Mouse (Mus musculus): Measurements from ENCODE around the gene Usp24. TPM values are rescaled to one million over a fixed set of nuclear protein-coding genes. Genes with fewer than 3 reads are reported as not detected.

Gene Usp24
- 28.4 TPM for polyA plus RNA-seq (2021)

GRCm38 (mm10) chr4:106315921-106316350, at the start of gene Usp24:
TSS of gene Usp24 (plus strand) at chr4:106316213.
- ATAC-seq (peak; percentile 76), DNase-seq (ENCODE audit: low read depth, low spot score) (no peak)
- no peaks in the 10 kb centered on the region for H3K27me3 ChIP-seq
- no peak for TF ChIP-seq CTCF (IDR thresholded peaks at IDR 0.05)
- in situ Hi-C loops (cut with MboI; ENCODE audit: low pct_unique_long_range_greater_than_20kb): loop anchor here (10.0 kb wide), 1 partner anchor 61 kb away; no protein-coding TSS in a partner anchor
- POLR2A ChIA-PET: no interaction called here
- CTCF ChIA-PET: no interaction called here

- no peaks in the 10 kb centered on the region for H3K27me3 ChIP-seq
- in situ Hi-C loops (cut with MboI; ENCODE audit: low pct_unique_long_range_greater_than_20kb): no loop called here
- ChIA-PET CTCF (no interaction called here), POLR2A (no interaction called here)
- DNase-seq (ENCODE audit: low read depth, low spot score) (no peak), ATAC-seq (no peak)
- TF ChIP-seq CTCF (IDR thresholded peaks at IDR 0.05): no peak
These were observed 39.1 kb upstream of the Usp24 start for GRCm38 (mm10) chr4:106276937-106277336.

GRCm38 (mm10) chr4:106279177-106279576, 36.8 kb upstream of the Usp24 start:
- CTCF ChIA-PET: no interaction called here
- H3K27me3 ChIP-seq: no peaks in the 10 kb centered on the region
- TF ChIP-seq CTCF (IDR thresholded peaks at IDR 0.05): no peak
- POLR2A ChIA-PET: no interaction called here
- in situ Hi-C loops (cut with MboI; ENCODE audit: low pct_unique_long_range_greater_than_20kb): no loop called here
- DNase-seq (ENCODE audit: low read depth, low spot score) (no peak), ATAC-seq (no peak)

GRCm38 (mm10) chr4:106281128-106281491, 34.9 kb upstream of the Usp24 start:
- ChIA-PET CTCF (no interaction called here), POLR2A (no interaction called here)
- ATAC-seq: no peak
- no peak for DNase-seq (ENCODE audit: low read depth, low spot score)
- in situ Hi-C loops (cut with MboI; ENCODE audit: low pct_unique_long_range_greater_than_20kb): no loop called here
- H3K27me3 ChIP-seq: no peaks in the 10 kb centered on the region
- TF ChIP-seq CTCF (IDR thresholded peaks at IDR 0.05): no peak

GRCm38 (mm10) chr4:106281492-106282122, 34.4 kb upstream of the Usp24 start:
- ChIA-PET CTCF (no interaction called here), POLR2A (no interaction called here)
- ATAC-seq (no peak), DNase-seq (ENCODE audit: low read depth, low spot score) (no peak)
- in situ Hi-C loops (cut with MboI; ENCODE audit: low pct_unique_long_range_greater_than_20kb): no loop called here
- H3K27me3 ChIP-seq: no peaks in the 10 kb centered on the region
- TF ChIP-seq CTCF (IDR thresholded peaks at IDR 0.05): no peak

- ATAC-seq: no peak
- in situ Hi-C loops (cut with MboI; ENCODE audit: low pct_unique_long_range_greater_than_20kb): no loop called here
- POLR2A ChIA-PET: no interaction called here
These were observed 33.9 kb upstream of the Usp24 start for GRCm38 (mm10) chr4:106282123-106282510.

GRCm38 (mm10) chr4:106286958-106287743, 28.9 kb upstream of the Usp24 start:
- TF ChIP-seq CTCF (IDR thresholded peaks at IDR 0.05): no peak
- DNase-seq (ENCODE audit: low read depth, low spot score) (no peak), ATAC-seq (no peak)
- ChIA-PET POLR2A (no interaction called here), CTCF (no interaction called here)
- in situ Hi-C loops (cut with MboI; ENCODE audit: low pct_unique_long_range_greater_than_20kb): no loop called here
- no peaks in the 10 kb centered on the region for H3K27me3 ChIP-seq

More at GRCm38 (mm10) chr4:106282123-106282510, 33.9 kb upstream of the Usp24 start:
- no peaks in the 10 kb centered on the region for H3K27me3 ChIP-seq
- DNase-seq (ENCODE audit: low read depth, low spot score): no peak
- CTCF ChIA-PET: no interaction called here
- no peak for TF ChIP-seq CTCF (IDR thresholded peaks at IDR 0.05)

- ChIA-PET CTCF (interaction anchor here (0.9 kb wide), 1 partner anchor 14 kb away, joined by 3 read pairs; no protein-coding TSS in a partner anchor), POLR2A (no interaction called here)
- no peak for ATAC-seq
- no peak for TF ChIP-seq CTCF (IDR thresholded peaks at IDR 0.05)
- in situ Hi-C loops (cut with MboI; ENCODE audit: low pct_unique_long_range_greater_than_20kb): no loop called here
- H3K27me3 ChIP-seq: no peaks in the 10 kb centered on the region
- no peak for DNase-seq (ENCODE audit: low read depth, low spot score)
These were observed 25.8 kb upstream of the Usp24 start for GRCm38 (mm10) chr4:106290201-106290600.

- DNase-seq (ENCODE audit: low read depth, low spot score) (no peak), ATAC-seq (no peak)
- CTCF ChIA-PET: no interaction called here
- in situ Hi-C loops (cut with MboI; ENCODE audit: low pct_unique_long_range_greater_than_20kb): no loop called here
- POLR2A ChIA-PET: no interaction called here
- no peak for TF ChIP-seq CTCF (IDR thresholded peaks at IDR 0.05)
- H3K27me3 ChIP-seq: no peaks in the 10 kb centered on the region
These were observed 23.2 kb upstream of the Usp24 start for GRCm38 (mm10) chr4:106292823-106293222.

GRCm38 (mm10) chr4:106293378-106294090, 22.5 kb upstream of the Usp24 start:
- no peak for TF ChIP-seq CTCF (IDR thresholded peaks at IDR 0.05)
- ATAC-seq: no peak
- CTCF ChIA-PET: no interaction called here
- DNase-seq (ENCODE audit: low read depth, low spot score): no peak
- POLR2A ChIA-PET: no interaction called here
- in situ Hi-C loops (cut with MboI; ENCODE audit: low pct_unique_long_range_greater_than_20kb): no loop called here
- H3K27me3 ChIP-seq: no peaks in the 10 kb centered on the region

GRCm38 (mm10) chr4:106295696-106296095, 20.3 kb upstream of the Usp24 start:
- in situ Hi-C loops (cut with MboI; ENCODE audit: low pct_unique_long_range_greater_than_20kb): no loop called here
- ChIA-PET CTCF (interaction anchor here (1.6 kb wide), 1 partner anchor 26 kb away, joined by 5 read pairs; no protein-coding TSS in a partner anchor), POLR2A (no interaction called here)
- no peaks in the 10 kb centered on the region for H3K27me3 ChIP-seq
- no peak for TF ChIP-seq CTCF (IDR thresholded peaks at IDR 0.05)
- DNase-seq (ENCODE audit: low read depth, low spot score) (no peak), ATAC-seq (no peak)

Data from Patski (cell line).